Mouse (Mus musculus) lung, embryonic 16.5 days (tissue): ENCODE results near the gene Lmna. TPM values are rescaled to one million over a fixed set of nuclear protein-coding genes. Genes with fewer than 3 reads are reported as not detected.

Experiments
- ATAC-seq: fragments of 200-750 bp; cut with Nextera tagmentation; 2 replicates; pipeline ENCODE4 v1.8.0; 2017; ENCODE audit warnings: low read depth, mild to moderate bottlenecking, moderate library complexity
- H3K27ac ChIP-seq: fragments of 300-500 bp; sonication (generic); 2 replicates; pipeline ENCODE4 v1.5.1; 2014; ENCODE audit warnings: mild to moderate bottlenecking, control low read depth, low read length
- H3K27me3 ChIP-seq: fragments of 300-500 bp; sonication (generic); 2 replicates; pipeline ENCODE4 v1.6.1; 2014; ENCODE audit warnings: low read depth, low read length, mixed read lengths; ENCODE audit not compliant: control insufficient read depth, insufficient read depth
- H3K36me3 ChIP-seq: fragments of 300-500 bp; sonication (generic); 2 replicates; pipeline ENCODE4 v1.6.1; 2014; ENCODE audit warnings: low read length; ENCODE audit not compliant: control insufficient read depth, insufficient read depth
- H3K4me1 ChIP-seq: fragments of 300-500 bp; sonication (generic); replicated peaks from 2 replicates; pipeline ENCODE4 v1.6.1; 2014; ENCODE audit warnings: low read length, mixed read lengths; ENCODE audit not compliant: control insufficient read depth, insufficient read depth
- H3K4me2 ChIP-seq: fragments of 300-500 bp; sonication (generic); 2 replicates; pipeline ENCODE4 v1.6.1; 2014; ENCODE audit warnings: low read depth, low read length, control low read depth
- H3K4me3 ChIP-seq: fragments of 300-500 bp; sonication (generic); 2 replicates; pipeline ENCODE4 v1.5.1; 2014; ENCODE audit warnings: mild to moderate bottlenecking, low read length, control low read depth
- H3K9ac ChIP-seq: fragments of 300-500 bp; sonication (generic); 2 replicates; pipeline ENCODE4 v1.6.1; 2014; ENCODE audit warnings: low read length, control low read depth
- H3K9me3 ChIP-seq: fragments of 300-500 bp; sonication (generic); 2 replicates; pipeline ENCODE4 v1.6.1; 2016; ENCODE audit warnings: low read length; ENCODE audit not compliant: control insufficient read depth
- WGBS: fragments of 180-500 bp; shearing (Covaris S2); extraction: QIAGEN DNeasy Blood & Tissue Kit; methylation state at CpG from one replicate; pipeline ENCODE4 v1.1.7; 2014; 5-methylcytosine and 5-hydroxymethylcytosine counted together
- polyA plus RNA-seq: library from polyadenylated mRNA; unstranded; fragments of >200 nt; fragmentation: Nextera tagmentation; extraction: Ambion mirVana; gene quantifications from 2 replicates; pipeline ENCODE4 v1.2.1, GENCODE M21; 2015

The Lmna gene
- polyA plus RNA-seq, 1 experiment from 2014 or later = 150 TPM

- WGBS = 80% methylated on average over 4 of the region's 4 CpGs
- Histone ChIP-seq H3K9ac (peak overlapping the region; percentile 82), H3K27me3 (no peaks in the 10 kb centered on the region), H3K27ac (no peak overlapping the region), H3K4me1 (peaks cover 23% of the 10 kb centered on the region), H3K36me3 (peaks cover 10% of the 10 kb centered on the region), H3K4me3 (peak overlapping the region; percentile 76), H3K9me3 (no peaks in the 10 kb centered on the region), H3K4me2 (peak overlapping the region; percentile 76)
- ATAC-seq = no peak
Observed at GRCm38 (mm10) chr3:88551586-88551985, 41.8 kb upstream of the Lmna start.

- ATAC-seq = peak; percentile 21
- Histone ChIP-seq H3K36me3 (no peaks in the 10 kb centered on the region), H3K4me1 (peaks cover 9% of the 10 kb centered on the region), H3K27me3 (no peaks in the 10 kb centered on the region), H3K4me2 (peak within 1 kb of the TSS; percentile 49), H3K9ac (peak within 1 kb of the TSS; percentile 51; the same call in 1 of the 2 replicates), H3K4me3 (peak within 1 kb of the TSS; percentile 26), H3K9me3 (no peaks in the 10 kb centered on the region), H3K27ac (peak within 1 kb of the TSS; percentile 81)
- WGBS = 38% methylated on average over 18 of the region's 18 CpGs
Observed at GRCm38 (mm10) chr3:88548180-88548917, 38.6 kb upstream of the Lmna start, which contains the start of gene Rab25. TSS of gene Rab25 (minus strand) at chr3:88548300.

GRCm38 (mm10) chr3:88546674-88547418, 37.1 kb upstream of the Lmna start:
- Histone ChIP-seq H3K4me2 (peak overlapping the region; percentile 17; the same call in 1 of the 2 replicates), H3K36me3 (no peaks in the 10 kb centered on the region), H3K4me1 (peaks cover 6% of the 10 kb centered on the region), H3K4me3 (no peak overlapping the region), H3K9me3 (no peaks in the 10 kb centered on the region), H3K27me3 (no peaks in the 10 kb centered on the region), H3K9ac (no peak overlapping the region), H3K27ac (no peak overlapping the region)
- peak; percentile 29; the same call in 1 of the 2 replicates for ATAC-seq
- 61% methylated on average over 6 of the region's 6 CpGs for WGBS

- H3K4me3 ChIP-seq = no peak overlapping the region
- no peak overlapping the region for H3K9ac ChIP-seq
- H3K4me2 ChIP-seq = no peak overlapping the region
- no peak for ATAC-seq
- no peak overlapping the region for H3K27ac ChIP-seq
- peaks cover 5% of the 10 kb centered on the region for H3K4me1 ChIP-seq
- H3K9me3 ChIP-seq = no peaks in the 10 kb centered on the region
- 57% methylated on average over 20 of the region's 20 CpGs for whole genome bisulfite sequencing
- no peaks in the 10 kb centered on the region for H3K27me3 ChIP-seq
- H3K36me3 ChIP-seq = peaks cover 3% of the 10 kb centered on the region; the same call in 1 of the 2 replicates
Observed at GRCm38 (mm10) chr3:88544955-88545591, 35.3 kb upstream of the Lmna start.

- Histone ChIP-seq H3K27me3 (no peaks in the 10 kb centered on the region), H3K36me3 (peaks cover 4% of the 10 kb centered on the region; the same call in 1 of the 2 replicates), H3K4me1 (peaks cover 6% of the 10 kb centered on the region), H3K9me3 (no peaks in the 10 kb centered on the region), H3K4me3 (no peak overlapping the region), H3K27ac (no peak overlapping the region), H3K4me2 (no peak overlapping the region), H3K9ac (no peak overlapping the region)
- ATAC-seq = no peak
- 34% methylated on average over 5 of the region's 5 CpGs for WGBS
Observed at GRCm38 (mm10) chr3:88544514-88544913, 34.8 kb upstream of the Lmna start.

- ATAC-seq = no peak
- Histone ChIP-seq H3K9me3 (no peaks in the 10 kb centered on the region), H3K4me3 (no peak overlapping the region), H3K27ac (no peak overlapping the region), H3K4me1 (peaks cover 6% of the 10 kb centered on the region), H3K36me3 (peaks cover 4% of the 10 kb centered on the region; the same call in 1 of the 2 replicates), H3K4me2 (no peak overlapping the region), H3K27me3 (no peaks in the 10 kb centered on the region), H3K9ac (no peak overlapping the region)
- 56% methylated on average over 5 of the region's 5 CpGs for WGBS
Observed at GRCm38 (mm10) chr3:88543651-88544410, 34.1 kb upstream of the Lmna start.

GRCm38 (mm10) chr3:88543174-88543573, 33.4 kb upstream of the Lmna start:
- 79% methylated on average over 8 of the region's 8 CpGs for WGBS
- H3K4me3 ChIP-seq = no peak overlapping the region
- H3K9ac ChIP-seq = no peak overlapping the region
- H3K36me3 ChIP-seq = peaks cover 9% of the 10 kb centered on the region; the same call in 1 of the 2 replicates
- H3K27ac ChIP-seq = no peak overlapping the region
- no peaks in the 10 kb centered on the region for H3K27me3 ChIP-seq
- peaks cover 6% of the 10 kb centered on the region for H3K4me1 ChIP-seq
- H3K4me2 ChIP-seq = no peak overlapping the region
- no peaks in the 10 kb centered on the region for H3K9me3 ChIP-seq
- no peak for ATAC-seq

- 41% methylated on average over 4 of the region's 4 CpGs for WGBS
Observed at GRCm38 (mm10) chr3:88542486-88542885, 32.7 kb upstream of the Lmna start.

More at GRCm38 (mm10) chr3:88542486-88542885, 32.7 kb upstream of the Lmna start:
- no peaks in the 10 kb centered on the region for H3K9me3 ChIP-seq
- peaks cover 6% of the 10 kb centered on the region for H3K4me1 ChIP-seq
- H3K27ac ChIP-seq = no peak overlapping the region
- H3K4me3 ChIP-seq = no peak overlapping the region
- no peaks in the 10 kb centered on the region for H3K27me3 ChIP-seq
- no peak overlapping the region for H3K4me2 ChIP-seq
- no peak for ATAC-seq
- H3K9ac ChIP-seq = no peak overlapping the region
- H3K36me3 ChIP-seq = peaks cover 9% of the 10 kb centered on the region
